Mouse (Mus musculus) erythroblast, embryonic 14.5 days (primary cell): ENCODE data around the gene Myo5a.

Source experiments
- GATA1 ChIP-seq: IDR thresholded peaks from 2 replicates; pipeline ENCODE4 v1.6.1; 2012; ENCODE audit warnings: low read length, inconsistent platforms, mixed read lengths
- TAL1 ChIP-seq: IDR thresholded peaks from 3 replicates; pipeline ENCODE4 v1.6.1; 2012; ENCODE audit warnings: low read length, inconsistent platforms, mixed read lengths

GRCm38 (mm10) chr9:75022546-75022945 lies 48.3 kb upstream of the Myo5a start:
- TF ChIP-seq GATA1, result no peak
- no peak for TF ChIP-seq TAL1
